Mouse (Mus musculus): ENCODE results near the gene St3gal6.

GRCm38 (mm10) chr16:58556067-58556830, 32.2 kb upstream of the St3gal6 start:
- no peak for TF ChIP-seq CTCF (IDR thresholded peaks at IDR 0.05; ENCODE audit: low read depth)
- TF ChIP-seq EP300 (IDR thresholded peaks at IDR 0.05; ENCODE audit: low read depth): no peak

All from heart, postnatal 0 days (tissue).